Mouse (Mus musculus): Measurements from ENCODE around the gene Pigb.

DNA sequence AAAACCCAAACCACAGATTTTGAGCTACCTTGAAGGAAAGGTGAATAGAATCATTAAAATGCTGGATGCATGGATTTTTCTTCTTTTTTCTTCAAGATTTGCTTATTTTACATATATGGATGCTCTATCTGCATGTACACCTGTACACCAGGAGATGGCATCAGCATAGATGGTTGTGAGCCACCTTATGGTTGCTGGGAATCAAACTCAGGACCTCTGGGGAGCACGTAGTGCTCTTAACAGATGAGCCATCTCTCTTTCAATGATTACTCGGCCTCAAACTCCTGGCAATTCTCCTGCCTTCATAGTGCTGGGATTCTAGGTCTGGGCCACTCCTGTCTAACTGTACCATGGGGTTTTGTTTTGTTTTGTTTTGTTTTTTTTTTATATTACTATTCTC is 57.1 kb downstream of the Pigb start:
- TF ChIP-seq CTCF (IDR thresholded peaks at IDR 0.05; ENCODE audit: low read depth) = peak; percentile 22; the same call in 1 of the 2 replicates
- TF ChIP-seq EP300 (IDR thresholded peaks at IDR 0.05; ENCODE audit: low read depth) = no peak

All from liver, postnatal 0 days (tissue).